Mouse (Mus musculus): ENCODE data around the gene Efna5. TPM values are rescaled to one million over a fixed set of nuclear protein-coding genes. Genes with fewer than 3 reads are reported as not detected.
A peak's percentile ranks its signal among the peaks of the same experiment; 100 is the strongest.

Efna5 gene
- polyA plus RNA-seq, 1 experiment from 2014 or later = 3.2 TPM

- no peak for DNase-seq (ENCODE audit: low spot score)
These were observed 23.8 kb downstream of the Efna5 start for GRCm38 (mm10) chr17:62857275-62857674.

DNA sequence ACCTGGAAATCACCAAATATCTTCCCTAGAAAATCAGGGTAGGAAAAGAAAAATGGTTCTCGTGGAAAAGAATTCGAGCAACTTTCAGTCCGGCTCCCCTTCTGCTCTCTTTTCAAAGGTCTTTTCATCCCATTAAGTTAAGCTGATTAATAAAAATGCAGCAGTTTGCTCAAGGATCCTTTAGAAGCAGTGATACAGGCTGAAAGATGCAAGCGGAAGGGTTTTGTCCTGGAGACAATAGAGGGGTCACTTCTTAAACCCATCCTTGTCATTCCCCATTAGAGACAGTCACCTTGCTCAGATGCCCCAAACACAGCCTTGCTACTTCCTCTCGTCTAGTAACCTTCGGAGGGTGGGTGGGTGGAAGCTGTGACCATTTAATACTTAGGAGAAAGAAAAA is 27.4 kb downstream of the Efna5 start:
- DNase-seq (ENCODE audit: low spot score) = no peak

DNA sequence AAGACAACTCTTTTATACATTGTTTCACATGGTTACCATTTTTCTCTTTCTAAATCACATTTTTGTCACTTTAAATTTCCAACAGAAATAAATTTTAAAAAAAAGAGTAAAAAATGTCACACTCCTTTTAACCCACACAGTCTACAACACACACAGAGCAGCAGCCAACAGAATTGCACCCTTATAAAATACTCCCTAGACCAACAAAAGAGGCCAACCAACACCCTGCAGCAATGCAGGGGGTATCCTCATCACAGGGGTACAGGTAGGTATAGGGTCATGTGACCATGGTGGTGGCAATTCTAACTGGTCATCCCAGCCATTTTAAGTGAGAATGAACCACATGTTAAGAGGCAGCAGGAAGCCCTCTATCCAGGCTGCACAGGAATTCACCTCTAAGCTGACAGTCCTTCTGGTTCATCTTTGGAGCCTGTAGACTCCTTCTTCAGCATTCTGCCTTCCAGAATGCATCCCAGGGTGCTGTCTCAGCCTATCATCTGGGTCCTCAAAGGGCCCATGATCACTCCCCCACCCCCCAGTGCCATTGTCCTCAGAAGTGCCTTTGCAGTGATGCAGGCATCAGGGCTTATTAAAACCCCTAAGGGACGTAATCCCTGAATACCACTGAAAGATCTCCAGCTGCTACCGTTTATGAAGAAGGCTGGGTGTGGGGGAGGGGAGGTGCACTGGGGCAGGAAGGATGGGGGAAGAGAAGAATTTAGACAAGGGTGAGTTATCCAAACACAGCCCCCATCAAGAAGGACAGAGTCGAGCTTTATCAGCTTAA is 28.1 kb downstream of the Efna5 start:
- DNase-seq (ENCODE audit: low spot score) = no peak

DNA sequence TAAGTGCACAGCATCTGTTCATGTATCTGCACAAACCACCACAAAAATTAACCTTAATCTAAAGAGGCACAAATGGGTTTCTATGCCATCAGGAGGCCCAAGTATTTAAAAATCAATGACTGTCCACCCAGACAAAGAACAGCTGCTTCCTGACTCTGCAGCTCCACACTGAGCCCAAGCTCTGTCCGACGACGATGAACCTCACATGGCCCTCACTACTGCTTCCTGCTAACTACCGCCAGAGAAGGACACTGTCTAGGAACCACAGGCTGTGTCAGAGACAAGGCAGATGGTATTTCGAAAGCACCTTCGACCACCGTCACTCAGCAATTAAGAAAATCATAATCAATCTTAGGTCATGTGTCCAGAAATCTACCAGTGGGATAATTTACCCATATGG is 29.8 kb downstream of the Efna5 start:
- no peak for DNase-seq (ENCODE audit: low spot score)

DNA sequence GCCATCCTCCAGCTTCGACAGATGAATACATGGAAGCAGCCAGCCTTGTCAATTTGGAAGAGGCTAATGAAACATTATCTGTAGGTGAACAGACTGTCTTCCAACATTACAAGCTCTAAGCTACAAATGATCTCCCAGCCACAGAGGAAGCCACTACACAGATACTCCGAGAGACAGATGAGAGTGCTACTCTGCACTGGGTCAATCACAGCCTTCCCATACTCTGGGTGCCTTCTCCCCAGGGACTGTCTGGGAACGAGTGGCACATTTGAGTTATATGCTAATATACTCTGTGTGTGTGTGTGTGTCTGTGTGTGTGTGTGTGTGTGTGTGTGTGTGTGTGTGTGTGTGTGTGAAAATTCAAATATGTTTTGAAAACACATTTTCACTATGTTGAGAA is 30.5 kb downstream of the Efna5 start:
- DNase-seq (ENCODE audit: low spot score) = no peak

DNA sequence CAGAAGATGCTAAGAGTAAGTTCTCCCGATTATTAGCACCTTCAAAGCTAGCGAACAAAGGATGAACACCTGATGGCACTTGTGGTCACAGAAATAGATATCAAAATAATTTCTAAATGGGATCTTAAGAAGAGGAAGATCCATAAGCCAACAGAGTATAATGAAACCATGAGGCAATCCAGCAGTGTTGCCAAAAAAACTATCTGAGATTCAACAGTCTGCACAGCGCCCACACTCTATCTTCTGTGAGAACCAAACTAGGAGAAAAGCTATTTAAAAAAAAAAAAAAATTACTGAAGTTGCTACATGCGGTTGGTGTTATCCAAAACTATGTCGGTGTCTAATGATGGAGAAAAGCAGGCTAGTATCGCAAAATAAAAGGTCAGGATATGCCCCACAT is 31.4 kb downstream of the Efna5 start:
- no peak for DNase-seq (ENCODE audit: low spot score)

GRCm38 (mm10) chr17:62845656-62846055 is 35.5 kb downstream of the Efna5 start:
- no peak for DNase-seq (ENCODE audit: low spot score)

DNA sequence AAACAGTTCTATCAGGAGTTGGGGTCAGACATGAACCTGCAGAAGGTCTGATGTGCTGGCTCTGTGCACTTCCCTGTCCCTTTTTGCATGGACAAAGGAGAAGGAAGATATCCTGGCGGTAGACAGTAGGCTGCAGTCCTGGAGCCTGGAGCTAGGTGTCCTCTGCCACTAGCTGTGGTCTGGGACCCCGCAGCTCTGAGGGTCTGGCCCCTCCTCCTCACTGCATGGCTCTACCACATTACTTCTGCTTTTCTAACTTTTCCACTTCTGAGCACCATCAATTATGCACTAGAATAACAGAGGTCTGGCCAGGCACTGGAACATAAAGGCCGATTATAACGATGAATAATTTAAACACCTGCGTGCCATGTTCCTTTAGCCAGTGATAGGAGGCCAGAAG is 36.8 kb downstream of the Efna5 start:
- no peak for DNase-seq (ENCODE audit: low spot score)

GRCm38 (mm10) chr17:62837336-62837735 is 43.8 kb downstream of the Efna5 start:
- no peak for DNase-seq (ENCODE audit: low spot score)

- no peak for DNase-seq (ENCODE audit: low spot score)
These were observed 44.5 kb downstream of the Efna5 start for GRCm38 (mm10) chr17:62836598-62837106.

GRCm38 (mm10) chr17:62832550-62833127 is 48.5 kb downstream of the Efna5 start:
- DNase-seq (ENCODE audit: low spot score) = no peak

GRCm38 (mm10) chr17:62827549-62827948 is 53.6 kb downstream of the Efna5 start:
- no peak for DNase-seq (ENCODE audit: low spot score)

DNA sequence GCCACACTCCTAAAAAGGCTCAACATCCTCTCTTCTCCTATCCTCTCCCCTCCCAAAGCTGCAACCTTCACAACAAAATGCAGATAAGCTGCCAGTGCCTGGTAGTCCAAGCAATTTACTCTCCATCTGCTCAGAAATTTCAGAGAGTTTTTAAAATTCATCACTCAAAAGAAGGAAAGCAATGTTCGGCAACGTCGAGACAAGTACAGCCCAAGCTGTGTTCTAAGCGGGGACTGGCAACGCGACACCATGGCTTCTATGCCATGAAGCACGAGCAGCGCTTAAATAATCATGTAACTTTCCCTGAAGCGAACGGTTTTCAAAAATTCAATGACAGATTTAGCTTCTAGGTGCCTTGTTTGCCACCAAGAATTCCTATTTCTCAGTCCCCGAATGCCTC is 59.9 kb downstream of the Efna5 start:
- DNase-seq (ENCODE audit: low spot score) = no peak

- no peak for DNase-seq (ENCODE audit: low spot score)
These were observed 61.2 kb downstream of the Efna5 start for GRCm38 (mm10) chr17:62819931-62820330.

- peak; percentile 18 for DNase-seq (ENCODE audit: low spot score)
These were observed 62.3 kb downstream of the Efna5 start for GRCm38 (mm10) chr17:62818821-62819220.

GRCm38 (mm10) chr17:62818337-62818736 is 62.8 kb downstream of the Efna5 start:
- DNase-seq (ENCODE audit: low spot score) = peak; percentile 25

DNA sequence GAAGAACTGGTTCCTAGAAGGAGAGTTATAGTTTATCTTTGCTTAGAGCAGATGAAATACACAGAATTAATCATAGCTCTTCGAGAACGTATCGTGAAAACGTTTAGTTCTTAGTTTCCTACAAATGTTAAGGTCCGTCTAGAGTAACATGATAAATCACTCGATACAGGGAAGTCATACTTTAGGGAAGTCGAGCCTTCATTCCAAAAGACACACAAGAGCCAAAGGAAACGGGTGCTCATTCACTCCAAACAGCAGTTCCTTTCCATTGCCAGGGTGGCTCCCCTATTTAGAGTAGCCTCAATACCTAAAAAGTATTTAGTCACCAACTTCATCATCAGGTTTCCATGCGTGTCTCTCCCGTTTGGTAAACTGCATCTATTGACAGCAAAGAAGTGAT is 64.2 kb downstream of the Efna5 start:
- no peak for DNase-seq (ENCODE audit: low spot score)

- no peak for DNase-seq (ENCODE audit: low spot score)
These were observed 67.7 kb downstream of the Efna5 start for GRCm38 (mm10) chr17:62813461-62813860.

- DNase-seq (ENCODE audit: low spot score) = no peak
These were observed 73.2 kb downstream of the Efna5 start for GRCm38 (mm10) chr17:62807891-62808290.

- DNase-seq (ENCODE audit: low spot score) = no peak
These were observed 74.5 kb downstream of the Efna5 start for GRCm38 (mm10) chr17:62806646-62807045.

- no peak for DNase-seq (ENCODE audit: low spot score)
These were observed 78.4 kb downstream of the Efna5 start for GRCm38 (mm10) chr17:62802748-62803147.

- DNase-seq (ENCODE audit: low spot score) = no peak
These were observed 83.8 kb downstream of the Efna5 start for GRCm38 (mm10) chr17:62797272-62797671.

Data from thymus, postnatal 0 days (tissue).